Mouse (Mus musculus) ES-E14 (cell line): ENCODE measurements around the gene Kirrel. TPM values are rescaled to one million over a fixed set of nuclear protein-coding genes. Genes with fewer than 3 reads are reported as not detected.
A peak's percentile ranks its signal among the peaks of the same experiment; 100 is the strongest.

ENCODE experiments used
- DNase-seq: peaks from one replicate; pipeline ENCODE4 v3.0.0-alpha.2; 2013; ENCODE audit warnings: low read depth, low spot score
- H3K27ac ChIP-seq: 2 replicates; pipeline ENCODE4 v1.5.1; 2012; ENCODE audit warnings: low read depth, mild to moderate bottlenecking, low read length, moderate library complexity, mixed read lengths; ENCODE audit not compliant: poor library complexity, insufficient read depth, severe bottlenecking
- H3K36me3 ChIP-seq: 2 replicates; pipeline ENCODE4 v1.6.1; 2012; ENCODE audit warnings: mild to moderate bottlenecking, low read length, moderate library complexity, mixed read lengths; ENCODE audit not compliant: control insufficient read depth, poor library complexity, insufficient read depth, severe bottlenecking
- H3K4me1 ChIP-seq, 2 experiments: fragments of 150-350 bp in 1 of 2; sonication (generic) in 1 of 2; 2 replicates each; pipeline ENCODE4 v1.6.1; 2012; ENCODE audit warnings: low read length in 2 of 2, mild to moderate bottlenecking in 1 of 2, mixed read lengths in 1 of 2; ENCODE audit not compliant: control insufficient read depth in 2 of 2, insufficient read depth in 2 of 2, poor library complexity in 1 of 2
- H3K4me3 ChIP-seq, 2 experiments: fragments of 150-350 bp in 1 of 2; sonication (generic) in 1 of 2; 2 replicates each; pipeline ENCODE4 v1.5.1; 2012; ENCODE audit warnings: low read length in 2 of 2, low read depth in 1 of 2, mild to moderate bottlenecking in 1 of 2, mixed read lengths in 1 of 2; ENCODE audit not compliant: insufficient read depth in 1 of 2, poor library complexity in 1 of 2, severe bottlenecking in 1 of 2
- H3K9ac ChIP-seq: 2 replicates; pipeline ENCODE4 v1.6.1; 2012; ENCODE audit warnings: low read depth, mild to moderate bottlenecking, low read length, mixed read lengths; ENCODE audit not compliant: poor library complexity, insufficient read depth, severe bottlenecking
- H3K9me3 ChIP-seq: fragments of 150-350 bp; sonication (generic); 2 replicates; pipeline ENCODE4 v1.6.1; 2012; ENCODE audit warnings: low read depth, mild to moderate bottlenecking, low read length; ENCODE audit not compliant: control insufficient read depth, insufficient read depth
- CHD2 ChIP-seq: IDR thresholded peaks from 2 replicates; pipeline ENCODE4 v1.6.1; 2014; ENCODE audit warnings: mild to moderate bottlenecking, low read depth, low read length, inconsistent platforms
- HCFC1 ChIP-seq: IDR thresholded peaks from 2 replicates; pipeline ENCODE4 v1.6.1; 2012; ENCODE audit warnings: low read length, inconsistent platforms, borderline replicate concordance; ENCODE audit not compliant: insufficient read depth
- MAFK ChIP-seq: IDR thresholded peaks from 2 replicates; pipeline ENCODE4 v1.6.1; 2014; ENCODE audit warnings: mild to moderate bottlenecking, low read depth, low read length, inconsistent platforms; ENCODE audit not compliant: insufficient read depth
- ZC3H11A ChIP-seq: IDR thresholded peaks from 2 replicates; pipeline ENCODE4 v1.6.1; 2012; ENCODE audit warnings: low read depth, mild to moderate bottlenecking, inconsistent platforms, low read length, borderline replicate concordance
- ZNF384 ChIP-seq: IDR thresholded peaks from 2 replicates; pipeline ENCODE4 v1.6.1; 2012; ENCODE audit warnings: low read depth, low read length, inconsistent platforms
- in situ Hi-C, 2 experiments: fragments of 600-800 bp; cut with MboI; formaldehyde crosslinking; loops; one replicate each; pipeline ENCODE4 v1.15.1; 2025; ENCODE audit warnings: low sequenced_read_pairs in 2 of 2, inconsistent platforms in 1 of 2; ENCODE audit not compliant: unreplicated experiment in 2 of 2
- total RNA-seq: library from RNA; depleted of rRNA; stranded (reverse); fragments of 300-350 nt; gene quantifications from 2 replicates; pipeline ENCODE4 v1.2.3, GENCODE M21; 2012

The Kirrel gene
- total RNA-seq, 1 experiment = 35.5 TPM

DNA sequence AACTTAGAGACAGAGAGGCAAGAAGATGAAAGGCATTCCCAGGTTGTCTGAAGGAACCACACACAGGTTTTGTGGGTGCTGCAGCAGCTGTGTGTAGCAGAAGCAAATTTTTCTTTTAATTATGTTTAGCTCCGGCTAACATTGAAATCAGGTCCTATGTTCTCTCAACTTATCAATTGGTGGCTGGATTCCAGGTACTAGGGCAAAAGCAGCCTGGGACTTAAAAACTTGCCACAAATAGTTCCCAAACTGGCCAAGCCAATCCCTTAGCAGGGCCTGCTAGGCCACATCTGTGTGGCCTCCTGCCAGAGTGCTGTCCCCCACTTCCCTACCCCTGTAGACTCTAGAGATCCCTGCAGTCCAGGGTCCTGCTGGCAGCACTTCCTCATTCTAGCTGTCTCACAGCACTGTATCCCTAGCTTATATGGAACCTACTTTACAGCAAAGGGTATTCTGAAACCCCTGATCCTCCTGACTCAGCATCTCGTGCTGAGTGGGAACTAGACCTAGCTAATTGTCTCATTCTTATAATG is 23.2 kb downstream of the Kirrel start:
- H3K27ac ChIP-seq = peak overlapping the region; percentile 99
- no peak for TF ChIP-seq ZC3H11A
- peak; percentile 52; the same call in 1 of the 2 replicates for TF ChIP-seq MAFK
- H3K4me1 ChIP-seq = peaks cover 14 to 30% of the 10 kb centered on the region in 2 experiments; a peak in 3 of 4 replicates
- H3K9me3 ChIP-seq = no peaks in the 10 kb centered on the region
- no peak for DNase-seq
- in situ Hi-C loops = no loop called here
- peak overlapping the region; percentile 88; the same call in 1 of the 2 replicates for H3K9ac ChIP-seq
- H3K4me3 ChIP-seq = peak overlapping the region; percentile 14 to 55; a peak in 1 of 4 replicates
- peaks cover 4% of the 10 kb centered on the region; the same call in 1 of the 2 replicates for H3K36me3 ChIP-seq

DNA sequence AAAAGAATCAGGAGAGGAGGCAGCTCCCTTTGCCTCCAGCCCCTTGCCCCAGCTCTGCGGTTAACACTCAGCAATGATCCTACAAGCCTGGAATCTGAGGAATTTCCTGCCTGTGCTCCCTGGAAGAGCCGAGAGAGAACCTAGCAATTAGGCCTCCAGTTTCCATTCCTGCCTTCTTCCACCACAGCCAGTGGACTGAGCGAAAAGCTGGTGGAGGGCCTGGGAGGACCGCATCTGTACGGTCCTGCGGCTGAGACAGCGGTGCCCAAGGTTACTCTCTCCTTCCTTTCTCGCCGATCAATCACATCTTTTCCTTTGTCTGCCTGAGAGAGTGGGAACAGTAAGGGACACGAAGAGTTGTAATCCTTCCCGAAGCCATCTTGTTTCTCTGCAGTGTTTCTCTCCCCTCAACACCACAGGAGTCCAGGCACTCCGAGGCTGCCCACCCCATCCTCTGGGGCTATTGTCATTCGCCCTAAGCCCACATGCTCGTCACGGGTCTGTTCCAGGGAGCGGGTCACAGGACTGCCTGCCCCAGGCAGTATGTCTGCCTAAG is 23.8 kb downstream of the Kirrel start:
- Histone ChIP-seq H3K27ac (peak overlapping the region; percentile 99), H3K9me3 (no peaks in the 10 kb centered on the region), H3K4me1 (peaks cover 14 to 30% of the 10 kb centered on the region in 2 experiments; a peak in 3 of 4 replicates), H3K36me3 (peaks cover 4% of the 10 kb centered on the region; the same call in 1 of the 2 replicates), H3K4me3 (peak overlapping the region; percentile 4 to 55; a peak in 2 of 4 replicates), H3K9ac (peak overlapping the region; percentile 88)
- TF ChIP-seq HCFC1 = no peak
- TF ChIP-seq CHD2 = 0 out of 2 replicates have a peak, but pooled peaks have one; percentile 44
- in situ Hi-C loops = no loop called here
- DNase-seq = no peak

DNA sequence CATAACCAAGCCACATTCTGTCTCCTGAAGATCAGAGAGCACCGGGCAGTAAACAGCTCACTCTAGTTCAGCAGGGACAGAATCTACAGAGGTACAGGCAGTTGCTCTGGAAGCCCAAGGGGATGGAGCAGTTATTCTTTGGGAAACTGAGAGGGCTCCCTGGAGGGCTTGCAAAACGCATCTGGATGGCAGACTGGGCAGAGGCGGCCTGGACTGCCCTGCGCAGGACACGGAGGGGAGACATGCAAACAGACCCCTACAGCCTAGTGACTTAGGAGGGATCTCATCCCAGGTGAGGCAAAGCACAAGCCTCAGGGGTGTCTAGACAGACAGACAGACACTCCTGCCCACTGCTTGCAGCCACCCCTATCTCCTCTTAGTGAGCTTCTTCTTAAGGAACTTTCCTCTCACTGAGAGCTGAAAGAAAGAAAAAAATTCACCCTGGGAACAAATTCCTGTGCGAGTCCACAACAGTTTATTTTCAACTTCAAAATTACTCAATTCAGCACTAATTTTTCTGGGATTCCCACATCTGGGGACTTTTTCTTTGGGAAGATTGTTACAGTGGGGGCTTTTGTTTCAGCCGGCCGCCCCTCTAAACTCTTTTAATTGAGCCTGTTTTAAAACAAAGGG is 24.4 kb downstream of the Kirrel start:
- DNase-seq = no peak
- TF ChIP-seq ZNF384 (0 out of 2 replicates have a peak, but pooled peaks have one; percentile 57), HCFC1 (no peak)
- Histone ChIP-seq H3K36me3 (peaks cover 4% of the 10 kb centered on the region; the same call in 1 of the 2 replicates), H3K9me3 (no peaks in the 10 kb centered on the region), H3K9ac (peak overlapping the region; percentile 88), H3K4me1 (peaks cover 14 to 30% of the 10 kb centered on the region in 2 experiments; a peak in 3 of 4 replicates), H3K27ac (peak overlapping the region; percentile 99), H3K4me3 (peak overlapping the region in 1 of 2 experiments; percentile 55; a peak in 1 of 4 replicates)
- in situ Hi-C loops = no loop called here

DNA sequence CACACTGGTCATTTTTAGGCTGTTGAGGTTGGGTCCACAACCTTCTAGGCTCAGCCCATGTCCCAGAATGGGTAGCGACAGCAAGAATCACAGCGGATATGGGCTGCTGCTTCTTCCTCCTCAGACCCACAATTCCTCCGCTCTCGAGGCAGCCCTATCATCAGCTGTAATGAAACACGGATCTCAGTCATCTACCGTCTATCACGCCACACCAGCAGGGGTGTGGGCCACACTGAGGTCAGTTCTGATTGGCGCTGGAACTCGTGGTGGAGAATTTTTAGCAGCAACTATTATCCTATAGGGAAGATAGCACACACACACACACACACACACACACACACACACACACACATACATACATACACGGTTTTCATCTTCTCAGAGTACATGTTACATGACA is 25.1 kb downstream of the Kirrel start:
- TF ChIP-seq HCFC1 (no peak), ZNF384 (no peak), MAFK (no peak), CHD2 (no peak), ZC3H11A (no peak)
- H3K9me3 ChIP-seq = no peaks in the 10 kb centered on the region
- H3K27ac ChIP-seq = peak overlapping the region; percentile 1; the same call in 1 of the 2 replicates
- H3K36me3 ChIP-seq = peaks cover 4% of the 10 kb centered on the region; the same call in 1 of the 2 replicates
- H3K4me1 ChIP-seq = peaks cover 14 to 31% of the 10 kb centered on the region in 2 experiments; a peak in 3 of 4 replicates
- no peak for DNase-seq
- no peak overlapping the region for H3K4me3 ChIP-seq
- in situ Hi-C loops = no loop called here
- no peak overlapping the region; the same call in 1 of the 2 replicates for H3K9ac ChIP-seq
